Mouse (Mus musculus) ovary, postnatal 10 days (tissue): ENCODE data around the gene Dcaf15.
A peak's percentile ranks its signal among the peaks of the same experiment; 100 is the strongest.

Experiments
- DNase-seq: peaks from one replicate; pipeline ENCODE4 v3.0.0; 2022; ENCODE audit warnings: low spot score

Dcaf15 gene

GRCm38 (mm10) chr8:84104697-84105609 lies at the start of gene Dcaf15:
Gene Dcaf15, minus strand, starts transcription at chr8:84104768.
- peak; percentile 89 for DNase-seq

- DNase-seq: no peak
These were observed 44.6 kb upstream of the Dcaf15 start for GRCm38 (mm10) chr8:84149181-84149580.

- DNase-seq: no peak
These were observed 43.9 kb upstream of the Dcaf15 start for GRCm38 (mm10) chr8:84148531-84148850.

- peak; percentile 68 for DNase-seq
These were observed 43.4 kb upstream of the Dcaf15 start, which contains the start of the genes Cc2d1a and 4930432K21Rik for GRCm38 (mm10) chr8:84147769-84148530. Gene Cc2d1a, minus strand, starts transcription at chr8:84147936. Gene 4930432K21Rik, plus strand, starts transcription at chr8:84148025.

- DNase-seq: no peak
These were observed 42.8 kb upstream of the Dcaf15 start for GRCm38 (mm10) chr8:84147324-84147766.

- DNase-seq: no peak
These were observed 40.2 kb upstream of the Dcaf15 start for GRCm38 (mm10) chr8:84144636-84145245.

- DNase-seq: no peak
These were observed 36.3 kb upstream of the Dcaf15 start for GRCm38 (mm10) chr8:84140838-84141237.

GRCm38 (mm10) chr8:84137848-84138247 lies 33.3 kb upstream of the Dcaf15 start:
- DNase-seq: no peak

GRCm38 (mm10) chr8:84132225-84132624 lies 27.7 kb upstream of the Dcaf15 start:
- no peak for DNase-seq

- no peak for DNase-seq
These were observed 26.2 kb upstream of the Dcaf15 start for GRCm38 (mm10) chr8:84130806-84131205.

- no peak for DNase-seq
These were observed 23.7 kb upstream of the Dcaf15 start for GRCm38 (mm10) chr8:84128277-84128676.

- no peak for DNase-seq
These were observed 22.8 kb upstream of the Dcaf15 start for GRCm38 (mm10) chr8:84127202-84127901.

GRCm38 (mm10) chr8:84126742-84127141 lies 22.2 kb upstream of the Dcaf15 start:
- no peak for DNase-seq

GRCm38 (mm10) chr8:84125656-84126055 lies 21.1 kb upstream of the Dcaf15 start, which contains the start of gene Podnl1:
Gene Podnl1, plus strand, starts transcription at chr8:84125989.
- no peak for DNase-seq

- DNase-seq: no peak
These were observed 17.6 kb upstream of the Dcaf15 start for GRCm38 (mm10) chr8:84122151-84122550.

GRCm38 (mm10) chr8:84115646-84116045 lies 11.1 kb upstream of the Dcaf15 start:
- no peak for DNase-seq

- DNase-seq: no peak
These were observed 1.9 kb upstream of the Dcaf15 start for GRCm38 (mm10) chr8:84106216-84107040.

- no peak for DNase-seq
These were observed 1.1 kb upstream of the Dcaf15 start for GRCm38 (mm10) chr8:84105676-84106075.

GRCm38 (mm10) chr8:84104221-84104620 lies 347 bp downstream of the Dcaf15 start:
- DNase-seq: peak; percentile 24

- no peak for DNase-seq
These were observed 967 bp downstream of the Dcaf15 start for GRCm38 (mm10) chr8:84103601-84104000.
